Mouse (Mus musculus) embryonic stem cell, embryonic (primary cell): ENCODE results near the gene Arhgap17.

ENCODE experiments used
- CTCF ChIA-PET, 4 experiments: fragments of 300-600 bp in 2 of 4; fragments of 350-600 bp in 2 of 4; sonication (Branson Sonifier 250); formaldehyde crosslinking; loops; one replicate each; lab custom pipeline; 2022; ENCODE audit warnings: inconsistent platforms in 2 of 4; lab: Charles Lee
- POLR2A ChIA-PET, 4 experiments: fragments of 300-600 bp in 2 of 4; fragments of 350-600 bp in 2 of 4; sonication (Branson Sonifier 250); formaldehyde crosslinking; loops; one replicate each; lab custom pipeline; 2022; ENCODE audit warnings: antibody characterized with exemption in 4 of 4, inconsistent platforms in 1 of 4; lab: Charles Lee

Gene Arhgap17

GRCm38 (mm10) chr7:123287903-123288302 lies 81.8 kb downstream of the Arhgap17 start:
- ChIA-PET POLR2A (no interaction called here), CTCF (no interaction called here)

- CTCF ChIA-PET = no interaction called here
- POLR2A ChIA-PET = interaction anchor here in 2 of 4 experiments (1.5 to 1.7 kb wide), 2 partner anchors 10 to 84 kb away, joined by 4 to 5 read pairs; partner anchors contain the start of genes Arhgap17 (in 1 of the 2) and Lcmt1 (in 1 of the 2)
These were observed 83.8 kb downstream of the Arhgap17 start for GRCm38 (mm10) chr7:123285896-123286295.

GRCm38 (mm10) chr7:123283826-123284225 lies 85.9 kb downstream of the Arhgap17 start:
- CTCF ChIA-PET = no interaction called here
- POLR2A ChIA-PET = interaction anchor here in 2 of 4 experiments (0.6 to 1.0 kb wide), 3 partner anchors 12 to 31 kb away, joined by 3 to 5 read pairs (median 3); no protein-coding TSS in a partner anchor

- CTCF ChIA-PET = interaction anchor here in 1 of 4 experiments (0.7 kb wide), 1 partner anchor 1152 kb away, joined by 3 read pairs; no protein-coding TSS in a partner anchor
- POLR2A ChIA-PET = interaction anchor here in 1 of 4 experiments (0.7 to 1.2 kb wide), 2 partner anchors 15 to 18 kb away, joined by 3 read pairs; no protein-coding TSS in a partner anchor
These were observed 89.9 kb downstream of the Arhgap17 start for GRCm38 (mm10) chr7:123279797-123280196.

GRCm38 (mm10) chr7:123276568-123276967 lies 93.1 kb downstream of the Arhgap17 start:
- POLR2A ChIA-PET = interaction anchor here in 3 of 4 experiments (0.7 to 2.0 kb wide), 6 partner anchors 8 to 224 kb away, joined by 3 to 5 read pairs (median 4); no protein-coding TSS in a partner anchor
- CTCF ChIA-PET = no interaction called here

- ChIA-PET CTCF (no interaction called here), POLR2A (interaction anchor here in 2 of 4 experiments (0.6 to 1.4 kb wide), 2 partner anchors 10 to 175 kb away, joined by 3 read pairs; no protein-coding TSS in a partner anchor)
These were observed 96.7 kb downstream of the Arhgap17 start for GRCm38 (mm10) chr7:123273056-123273455.

GRCm38 (mm10) chr7:123258103-123258502 lies 111.6 kb downstream of the Arhgap17 start:
- POLR2A ChIA-PET = interaction anchor here in 2 of 4 experiments (0.9 to 1.7 kb wide), 4 partner anchors 8 to 106 kb away, joined by 3 to 4 read pairs (median 4); no protein-coding TSS in a partner anchor
- CTCF ChIA-PET = no interaction called here

- ChIA-PET CTCF (no interaction called here), POLR2A (interaction anchor here in 2 of 4 experiments (0.5 to 1.3 kb wide), 2 partner anchors 14 to 172 kb away, joined by 4 read pairs; no protein-coding TSS in a partner anchor)
These were observed 115.3 kb downstream of the Arhgap17 start for GRCm38 (mm10) chr7:123254196-123254970.

GRCm38 (mm10) chr7:123253396-123253795 lies 116.3 kb downstream of the Arhgap17 start:
- ChIA-PET CTCF (no interaction called here), POLR2A (interaction anchor here in 2 of 4 experiments (1.0 to 3.0 kb wide), 3 partner anchors 35 to 46 kb away, joined by 3 to 14 read pairs (median 12); no protein-coding TSS in a partner anchor)

- ChIA-PET POLR2A (interaction anchor here (0.5 to 3.0 kb wide), 32 partner anchors 9 to 249 kb away, joined by 3 to 17 read pairs (median 4); partner anchors contain the start of genes Slc5a11 (in 3 of the 4), Arhgap17 (in 1 of the 4) and Lcmt1 (in 1 of the 4)), CTCF (interaction anchor here in 3 of 4 experiments (0.6 to 1.0 kb wide), 6 partner anchors 33 to 214 kb away, joined by 3 to 7 read pairs (median 4); no protein-coding TSS in a partner anchor)
These were observed 118.4 kb downstream of the Arhgap17 start for GRCm38 (mm10) chr7:123251343-123251742.

GRCm38 (mm10) chr7:123248166-123248565 lies 121.5 kb downstream of the Arhgap17 start:
- POLR2A ChIA-PET = no interaction called here
- CTCF ChIA-PET = no interaction called here

- POLR2A ChIA-PET = interaction anchor here in 1 of 4 experiments (0.6 to 1.4 kb wide), 2 partner anchors 10 to 15 kb away, joined by 3 to 6 read pairs; no protein-coding TSS in a partner anchor
- CTCF ChIA-PET = no interaction called here
These were observed 123.1 kb downstream of the Arhgap17 start for GRCm38 (mm10) chr7:123246504-123247084.

GRCm38 (mm10) chr7:123244833-123245232 lies 124.9 kb downstream of the Arhgap17 start:
- POLR2A ChIA-PET = interaction anchor here in 2 of 4 experiments (0.6 kb wide), 2 partner anchors 32 to 832 kb away, joined by 3 read pairs; no protein-coding TSS in a partner anchor
- CTCF ChIA-PET = no interaction called here

GRCm38 (mm10) chr7:123242241-123242640 lies 127.5 kb downstream of the Arhgap17 start:
- ChIA-PET CTCF (no interaction called here), POLR2A (interaction anchor here in 1 of 4 experiments (1.0 kb wide), 1 partner anchor 9 kb away, joined by 3 read pairs; no protein-coding TSS in a partner anchor)

- ChIA-PET CTCF (interaction anchor here in 1 of 4 experiments (0.6 kb wide), 1 partner anchor 52 kb away, joined by 8 read pairs; no protein-coding TSS in a partner anchor), POLR2A (interaction anchor here (0.6 to 2.4 kb wide), 7 partner anchors 11 to 91 kb away, joined by 3 to 9 read pairs (median 3); no protein-coding TSS in a partner anchor)
These were observed 129.7 kb downstream of the Arhgap17 start for GRCm38 (mm10) chr7:123240064-123240463.

GRCm38 (mm10) chr7:123238621-123239020 lies 131.1 kb downstream of the Arhgap17 start:
- POLR2A ChIA-PET = interaction anchor here in 2 of 4 experiments (0.6 to 2.1 kb wide), 3 partner anchors 13 to 20 kb away, joined by 3 to 6 read pairs (median 3); no protein-coding TSS in a partner anchor
- CTCF ChIA-PET = no interaction called here

- ChIA-PET POLR2A (interaction anchor here in 1 of 4 experiments (1.0 kb wide), 1 partner anchor 134 kb away, joined by 3 read pairs; the partner anchor contains the start of gene Lcmt1), CTCF (interaction anchor here in 1 of 4 experiments (0.7 kb wide), 1 partner anchor 24 kb away, joined by 4 read pairs; no protein-coding TSS in a partner anchor)
These were observed 134.3 kb downstream of the Arhgap17 start for GRCm38 (mm10) chr7:123235449-123235848.
